Mouse (Mus musculus): ENCODE measurements around the gene Smpd4. TPM values are rescaled to one million over a fixed set of nuclear protein-coding genes. Genes with fewer than 3 reads are reported as not detected.
A peak's percentile ranks its signal among the peaks of the same experiment; 100 is the strongest.

Smpd4 gene
- total and polyA plus RNA-seq, 3 experiments: 38.6 to 97.1 (median 55.5) TPM

GRCm38 (mm10) chr16:17640706-17641105, 21.6 kb downstream of the Smpd4 start:
- Histone ChIP-seq H3K27ac (ENCODE audit: insufficient read depth, low read depth) (no peak overlapping the region), H3K27me3 (replicated peaks) (no peaks in the 10 kb centered on the region), H3K9ac (ENCODE audit: insufficient read depth, low read depth) (no peak overlapping the region), H3K4me1 (ENCODE audit: control insufficient read depth in 1 of 2, insufficient read depth in 2 of 2) (no peaks in the 10 kb centered on the region), H3K79me2 (replicated peaks; ENCODE audit: control insufficient read depth, extremely low read depth, insufficient read depth, poor library complexity, severe bottlenecking) (no peaks in the 10 kb centered on the region), H3K4me2 (ENCODE audit: insufficient read depth, low read depth, poor library complexity, severe bottlenecking) (no peak overlapping the region), H3K4me3 (replicated peaks in 1 of 3; ENCODE audit: low read depth in 2 of 3, low read length in 2 of 3, poor library complexity in 1 of 3) (no peak overlapping the region), H3K9me3 (replicated peaks; ENCODE audit: low read length) (no peaks in the 10 kb centered on the region), H3K36me3 (replicated peaks in 1 of 2; ENCODE audit: control insufficient read depth in 1 of 2, insufficient read depth in 1 of 2, low read length in 1 of 2) (peaks cover 69 to 95% of the 10 kb centered on the region in 2 experiments)
- dilution Hi-C loops (cut with MboI; ENCODE audit: extremely low pct_ligation_motif_present, extremely low pct_unique_long_range_greater_than_20kb, low sequenced_read_pairs): no loop called here
- TF ChIP-seq NELFE (IDR thresholded peaks at IDR 0.05; ENCODE audit: low read depth, low read length) (no peak), MEF2A (IDR thresholded peaks at IDR 0.05; ENCODE audit: borderline replicate concordance, low read depth, low read length) (no peak), POLR2AphosphoS2 (IDR thresholded peaks at IDR 0.05; ENCODE audit: low read depth, low read length) (0 out of 2 replicates have a peak, but pooled peaks have one; percentile 19), CTCF (conservative IDR thresholded peaks at IDR 0.05 in 1 of 2, IDR thresholded peaks at IDR 0.05 in 1 of 2; ENCODE audit: low read depth in 2 of 2, low read length in 2 of 2) (no peak), TCF12 (IDR thresholded peaks at IDR 0.05; ENCODE audit: low read depth, low read length) (no peak)
- no peak for DNase-seq (ENCODE audit: extremely low read depth)
- in situ Hi-C loops (cut with MboI; ENCODE audit: low pct_ligation_motif_present, low pct_unique_long_range_greater_than_20kb, low sequenced_read_pairs): no loop called here

DNA sequence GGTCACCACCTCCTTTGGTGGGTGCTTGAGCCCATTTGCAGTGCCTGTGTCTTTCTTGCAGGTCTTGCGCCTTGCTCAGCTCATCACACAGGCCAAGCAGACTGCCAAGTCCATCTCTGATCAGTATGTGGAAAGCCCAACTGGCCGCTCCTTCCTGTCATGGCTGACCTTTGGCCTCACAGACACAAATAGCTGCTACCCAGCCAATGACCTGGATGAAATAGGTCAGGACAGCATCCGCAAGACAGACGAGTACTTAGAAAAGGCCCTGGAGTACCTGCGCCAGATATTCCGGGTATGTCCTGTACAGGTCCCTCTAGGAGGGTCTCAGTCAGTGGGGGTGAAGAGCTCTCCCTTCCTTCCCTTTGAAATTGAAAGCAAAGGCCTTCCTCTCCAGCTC, 22.1 kb downstream of the Smpd4 start:
- dilution Hi-C loops (cut with MboI; ENCODE audit: extremely low pct_ligation_motif_present, extremely low pct_unique_long_range_greater_than_20kb, low sequenced_read_pairs): no loop called here
- no peak for DNase-seq (ENCODE audit: extremely low read depth)
- Histone ChIP-seq H3K36me3 (replicated peaks in 1 of 2; ENCODE audit: control insufficient read depth in 1 of 2, insufficient read depth in 1 of 2, low read length in 1 of 2) (peaks cover 64 to 93% of the 10 kb centered on the region in 2 experiments), H3K4me1 (ENCODE audit: control insufficient read depth in 1 of 2, insufficient read depth in 2 of 2) (0 out of 4 replicates have a peak, but pooled peaks cover 0 to 3% of the 10 kb centered on the region in 2 experiments), H3K9ac (ENCODE audit: insufficient read depth, low read depth) (no peak overlapping the region), H3K9me3 (replicated peaks; ENCODE audit: low read length) (no peaks in the 10 kb centered on the region), H3K4me2 (ENCODE audit: insufficient read depth, low read depth, poor library complexity, severe bottlenecking) (no peak overlapping the region), H3K79me2 (replicated peaks; ENCODE audit: control insufficient read depth, extremely low read depth, insufficient read depth, poor library complexity, severe bottlenecking) (no peaks in the 10 kb centered on the region), H3K27me3 (replicated peaks) (no peaks in the 10 kb centered on the region), H3K4me3 (replicated peaks in 1 of 3; ENCODE audit: low read depth in 2 of 3, low read length in 2 of 3, poor library complexity in 1 of 3) (no peak overlapping the region), H3K27ac (ENCODE audit: insufficient read depth, low read depth) (no peak overlapping the region)
- TF ChIP-seq POLR2AphosphoS2 (IDR thresholded peaks at IDR 0.05; ENCODE audit: low read depth, low read length) (no peak), UBTF (IDR thresholded peaks at IDR 0.05; ENCODE audit: low read depth, low read length) (no peak), EP300 (IDR thresholded peaks at IDR 0.05; ENCODE audit: low read length) (no peak), POLR2A (IDR thresholded peaks at IDR 0.05; ENCODE audit: low read depth, low read length) (no peak), NELFE (IDR thresholded peaks at IDR 0.05; ENCODE audit: low read depth, low read length) (no peak), MEF2A (IDR thresholded peaks at IDR 0.05; ENCODE audit: borderline replicate concordance, low read depth, low read length) (no peak), MAZ (IDR thresholded peaks at IDR 0.05; ENCODE audit: low read depth, low read length) (no peak), BHLHE40 (IDR thresholded peaks at IDR 0.05; ENCODE audit: low read depth, low read length) (no peak), IRF4 (IDR thresholded peaks at IDR 0.05; ENCODE audit: low read depth, low read length) (no peak), E2F4 (IDR thresholded peaks at IDR 0.05; ENCODE audit: insufficient replicate concordance, low read depth, low read length) (no peak)
- in situ Hi-C loops (cut with MboI; ENCODE audit: low pct_ligation_motif_present, low pct_unique_long_range_greater_than_20kb, low sequenced_read_pairs): no loop called here

DNA sequence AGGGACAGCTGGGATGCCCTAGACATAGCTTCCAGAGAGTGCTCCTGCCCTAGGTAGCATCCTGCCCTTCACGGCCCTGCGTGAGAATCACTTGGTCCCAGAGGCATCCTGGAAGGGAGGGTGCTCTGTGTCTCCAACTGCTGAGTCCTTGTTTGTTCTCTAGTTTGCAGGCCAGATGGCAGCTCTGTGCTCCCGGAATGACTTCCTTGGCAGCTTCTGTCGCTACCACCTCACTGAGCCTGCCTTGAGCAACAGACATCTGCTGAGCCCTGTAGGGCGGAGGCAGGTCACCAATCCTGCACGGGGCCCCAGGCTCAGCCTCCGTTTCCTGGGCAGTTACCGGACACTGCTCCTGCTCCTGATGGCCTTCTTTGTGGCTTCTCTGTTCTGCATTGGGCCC, 23.2 kb downstream of the Smpd4 start:
- H3K9me3 ChIP-seq (replicated peaks; ENCODE audit: low read length): no peaks in the 10 kb centered on the region
- no peaks in the 10 kb centered on the region for H3K79me2 ChIP-seq (replicated peaks; ENCODE audit: control insufficient read depth, extremely low read depth, insufficient read depth, poor library complexity, severe bottlenecking)
- no peak for TF ChIP-seq USF1 (IDR thresholded peaks at IDR 0.05; ENCODE audit: low read depth, low read length)
- no peak for TF ChIP-seq CHD2 (IDR thresholded peaks at IDR 0.05; ENCODE audit: low read length)
- no peak for TF ChIP-seq HCFC1 (IDR thresholded peaks at IDR 0.05; ENCODE audit: low read depth, low read length)
- no peak for TF ChIP-seq E2F4 (IDR thresholded peaks at IDR 0.05; ENCODE audit: insufficient replicate concordance, low read depth, low read length)
- TF ChIP-seq ZMIZ1 (IDR thresholded peaks at IDR 0.05; ENCODE audit: low read depth, low read length): no peak
- no peak for TF ChIP-seq RAD21 (IDR thresholded peaks at IDR 0.05; ENCODE audit: low read depth, low read length)
- no peak for TF ChIP-seq CTCF (conservative IDR thresholded peaks at IDR 0.05 in 1 of 2, IDR thresholded peaks at IDR 0.05 in 1 of 2; ENCODE audit: low read depth in 2 of 2, low read length in 2 of 2)
- H3K4me1 ChIP-seq (ENCODE audit: control insufficient read depth in 1 of 2, insufficient read depth in 2 of 2): 0 out of 4 replicates have a peak, but pooled peaks cover 0 to 7% of the 10 kb centered on the region in 2 experiments
- no peak overlapping the region for H3K4me2 ChIP-seq (ENCODE audit: insufficient read depth, low read depth, poor library complexity, severe bottlenecking)
- dilution Hi-C loops (cut with MboI; ENCODE audit: extremely low pct_ligation_motif_present, extremely low pct_unique_long_range_greater_than_20kb, low sequenced_read_pairs) (no loop called here), in situ Hi-C loops (cut with MboI; ENCODE audit: low pct_ligation_motif_present, low pct_unique_long_range_greater_than_20kb, low sequenced_read_pairs) (no loop called here)
- no peak overlapping the region for H3K27ac ChIP-seq (ENCODE audit: insufficient read depth, low read depth)
- no peak overlapping the region for H3K9ac ChIP-seq (ENCODE audit: insufficient read depth, low read depth)
- no peak overlapping the region for H3K4me3 ChIP-seq (replicated peaks in 1 of 3; ENCODE audit: low read depth in 2 of 3, low read length in 2 of 3, poor library complexity in 1 of 3)
- peaks cover 60 to 91% of the 10 kb centered on the region in 2 experiments for H3K36me3 ChIP-seq (replicated peaks in 1 of 2; ENCODE audit: control insufficient read depth in 1 of 2, insufficient read depth in 1 of 2, low read length in 1 of 2)
- no peaks in the 10 kb centered on the region for H3K27me3 ChIP-seq (replicated peaks)
- DNase-seq (ENCODE audit: extremely low read depth): no peak

All from CH12.LX (cell line).